Mouse (Mus musculus) embryonic fibroblast, embryonic 13.5 days (primary cell): Measurements from ENCODE around the gene Itga11. TPM values are rescaled to one million over a fixed set of nuclear protein-coding genes. Genes with fewer than 3 reads are reported as not detected.
A peak's percentile ranks its signal among the peaks of the same experiment; 100 is the strongest.

ENCODE experiments used
- H3K27ac ChIP-seq: 2 replicates; pipeline ENCODE4 v1.5.1; 2012; ENCODE audit warnings: low read length, control low read depth, inconsistent platforms; ENCODE audit not compliant: insufficient read depth
- H3K4me1 ChIP-seq: 2 replicates; pipeline ENCODE4 v1.6.1; 2011; ENCODE audit warnings: low read length; ENCODE audit not compliant: control insufficient read depth, insufficient read depth
- H3K4me3 ChIP-seq: 2 replicates; pipeline ENCODE4 v1.5.1; 2011; ENCODE audit warnings: mild to moderate bottlenecking, control low read depth, low read length; ENCODE audit not compliant: insufficient read depth
- CTCF ChIP-seq: IDR thresholded peaks from 2 replicates; pipeline ENCODE4 v1.5.1; 2011; ENCODE audit warnings: mild to moderate bottlenecking, control low read depth, low read length, moderate library complexity, borderline replicate concordance; ENCODE audit not compliant: insufficient read depth
- POLR2A ChIP-seq: IDR thresholded peaks from 2 replicates; pipeline ENCODE4 v1.6.1; 2011; ENCODE audit warnings: low read depth, mild to moderate bottlenecking, control low read depth, low read length, moderate library complexity
- polyA plus RNA-seq: library from polyadenylated mRNA; stranded (reverse); fragments of >200 nt; gene quantifications from 2 replicates; pipeline ENCODE4 v1.2.4, GENCODE M21; 2011; ENCODE audit warnings: low read depth; ENCODE audit not compliant: missing spikeins, insufficient read length

The Itga11 gene
- polyA plus RNA-seq, 1 experiment, result 139 TPM

- no peak overlapping the region for H3K4me3 ChIP-seq
- peaks cover 3% of the 10 kb centered on the region; the same call in 1 of the 2 replicates for H3K4me1 ChIP-seq
- H3K27ac ChIP-seq, result peak overlapping the region; percentile 77
- TF ChIP-seq CTCF (no peak), POLR2A (no peak)
Measured at GRCm38 (mm10) chr9:62712374-62712773, 34.7 kb downstream of the Itga11 start.

DNA sequence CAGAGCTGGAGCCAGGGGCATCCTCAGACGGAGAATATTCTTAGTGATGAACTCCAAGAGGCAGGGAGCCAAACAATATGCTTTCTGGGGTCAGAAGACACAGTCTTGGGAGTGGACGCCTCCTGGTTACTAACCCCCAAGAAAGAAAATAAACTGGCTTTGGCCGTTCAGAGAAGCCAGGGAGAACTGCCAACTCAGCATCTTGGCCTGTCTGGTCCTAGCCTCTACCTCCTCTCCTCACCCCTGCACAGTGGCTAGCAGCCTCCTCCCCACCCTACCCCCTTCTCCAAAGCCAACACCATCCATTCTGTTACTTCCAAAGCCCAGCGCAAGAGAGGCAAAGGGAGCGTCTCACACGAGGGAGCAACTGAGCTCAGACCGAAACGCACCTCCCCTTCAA is 35.4 kb downstream of the Itga11 start:
- peak overlapping the region; percentile 48 for H3K27ac ChIP-seq
- no peak overlapping the region for H3K4me3 ChIP-seq
- H3K4me1 ChIP-seq, result peaks cover 3% of the 10 kb centered on the region; the same call in 1 of the 2 replicates
- no peak for TF ChIP-seq POLR2A
- no peak for TF ChIP-seq CTCF

GRCm38 (mm10) chr9:62714336-62714735 is 36.7 kb downstream of the Itga11 start:
- Histone ChIP-seq H3K27ac (no peak overlapping the region), H3K4me1 (no peaks in the 10 kb centered on the region; the same call in 1 of the 2 replicates), H3K4me3 (no peak overlapping the region)
- TF ChIP-seq CTCF (no peak), POLR2A (no peak)

GRCm38 (mm10) chr9:62717982-62718381 is 40.4 kb downstream of the Itga11 start:
- TF ChIP-seq CTCF (no peak), POLR2A (no peak)
- no peak overlapping the region for H3K4me3 ChIP-seq
- H3K27ac ChIP-seq, result no peak overlapping the region
- no peaks in the 10 kb centered on the region; the same call in 1 of the 2 replicates for H3K4me1 ChIP-seq

DNA sequence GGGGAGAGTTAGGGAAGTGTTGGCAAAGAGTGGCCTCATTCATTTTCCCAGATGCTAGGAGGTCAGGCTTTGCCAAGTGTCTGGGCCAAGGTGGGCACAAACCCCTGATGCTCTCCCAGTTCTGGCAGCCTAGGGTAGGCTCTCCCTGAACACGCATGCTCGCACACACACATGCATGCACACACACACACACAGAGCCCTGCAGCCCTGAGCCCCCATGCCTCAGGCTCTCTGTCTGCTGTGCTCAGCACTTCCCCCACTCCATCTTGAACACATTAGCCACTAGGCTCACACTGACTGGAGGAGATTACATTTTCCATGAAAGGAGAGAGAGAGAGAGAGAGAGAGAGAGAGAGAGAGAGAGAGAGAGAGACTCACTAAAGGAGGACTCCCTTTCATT is 44.2 kb downstream of the Itga11 start:
- H3K4me1 ChIP-seq, result no peaks in the 10 kb centered on the region; the same call in 1 of the 2 replicates

GRCm38 (mm10) chr9:62722716-62723115 is 45.1 kb downstream of the Itga11 start:
- no peaks in the 10 kb centered on the region; the same call in 1 of the 2 replicates for H3K4me1 ChIP-seq

More for the DNA sequence above, 44.2 kb downstream of the Itga11 start:
- Histone ChIP-seq H3K4me3 (no peak overlapping the region), H3K27ac (no peak overlapping the region)
- TF ChIP-seq POLR2A, result no peak
- TF ChIP-seq CTCF, result no peak

GRCm38 (mm10) chr9:62724175-62724574 is 46.5 kb downstream of the Itga11 start:
- H3K4me3 ChIP-seq, result no peak overlapping the region
- TF ChIP-seq CTCF, result no peak
- no peak for TF ChIP-seq POLR2A
- no peaks in the 10 kb centered on the region for H3K4me1 ChIP-seq
- H3K27ac ChIP-seq, result no peak overlapping the region

More at GRCm38 (mm10) chr9:62722716-62723115, 45.1 kb downstream of the Itga11 start:
- Histone ChIP-seq H3K4me3 (no peak overlapping the region), H3K27ac (no peak overlapping the region; the same call in 1 of the 2 replicates)
- TF ChIP-seq CTCF (no peak), POLR2A (no peak)

- Histone ChIP-seq H3K4me3 (no peak overlapping the region), H3K4me1 (no peaks in the 10 kb centered on the region), H3K27ac (peak overlapping the region; percentile 23)
- TF ChIP-seq CTCF (0 out of 2 replicates have a peak, but pooled peaks have one; percentile 11), POLR2A (no peak)
Measured at GRCm38 (mm10) chr9:62725247-62725646, 47.6 kb downstream of the Itga11 start.

- Histone ChIP-seq H3K4me1 (no peaks in the 10 kb centered on the region), H3K27ac (no peak overlapping the region), H3K4me3 (no peak overlapping the region)
- peak; percentile 29; the same call in 1 of the 2 replicates for TF ChIP-seq CTCF
- TF ChIP-seq POLR2A, result no peak
Measured at GRCm38 (mm10) chr9:62726472-62726871, 48.8 kb downstream of the Itga11 start.

GRCm38 (mm10) chr9:62744558-62745275 is 67.1 kb downstream of the Itga11 start:
- TF ChIP-seq CTCF (peak; percentile 5; the same call in 1 of the 2 replicates), POLR2A (no peak)
- no peak overlapping the region for H3K4me3 ChIP-seq
- no peaks in the 10 kb centered on the region for H3K4me1 ChIP-seq
- no peak overlapping the region for H3K27ac ChIP-seq

- Histone ChIP-seq H3K4me3 (no peak overlapping the region), H3K27ac (no peak overlapping the region), H3K4me1 (no peaks in the 10 kb centered on the region)
- TF ChIP-seq CTCF (no peak), POLR2A (no peak)
Measured at GRCm38 (mm10) chr9:62746646-62747045, 69.0 kb downstream of the Itga11 start.
